22 mouse cellular contexts compared by ENCODE assay signal in the genomic region with DNA sequence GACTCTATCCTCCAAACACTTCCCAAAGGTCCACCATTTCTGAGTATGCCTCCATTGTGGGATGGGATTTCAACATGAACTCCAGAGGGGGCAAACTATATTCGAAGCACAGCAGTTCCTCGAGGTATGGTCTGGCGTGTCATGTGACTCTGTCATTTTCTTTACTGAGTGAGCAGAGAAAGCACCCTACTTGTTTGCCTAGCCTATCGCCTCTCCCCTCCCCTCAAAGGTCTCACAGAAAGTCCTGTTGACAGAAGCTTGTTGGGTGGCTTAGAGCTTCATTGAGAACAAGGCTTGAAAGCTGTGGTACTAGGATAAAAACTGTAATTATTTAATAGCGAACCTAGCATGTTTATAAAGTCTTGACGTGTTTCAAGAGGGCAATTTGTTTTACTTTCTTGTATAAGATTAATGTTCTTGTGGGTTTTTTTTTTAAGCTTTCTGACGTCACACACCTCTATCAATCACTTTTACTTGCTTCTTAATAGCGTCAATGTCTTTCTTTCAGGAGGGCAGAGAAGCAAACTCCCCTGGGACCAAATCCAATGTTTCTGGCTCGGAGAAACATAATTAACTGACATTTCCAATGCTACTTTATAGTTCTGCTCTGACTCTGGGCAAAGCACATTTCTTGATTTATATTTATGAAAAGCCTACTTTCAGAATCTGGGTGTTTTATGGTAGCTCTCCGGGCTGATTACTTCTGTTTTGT. TPM values are rescaled to one million over a fixed set of nuclear protein-coding genes. Genes with fewer than 3 reads are reported as not detected.
A peak's percentile ranks its signal among the peaks of the same experiment; 100 is the strongest.
DNase-seq lines count a peak whose midpoint lies in the region; ATAC-seq and TF ChIP-seq lines count a peak whose summit lies in the region.
"Had no signal": no experiment of that assay in that cellular context is flagged by ENCODE, and none has a peak within 500 bp of the region (broad histone marks: within the 10 kb centered on the region; RNA-seq: fewer than 3 reads in every experiment).

No protein-coding gene starts in this region.

- no peaks in the 10 kb centered on the region for H3K4me1 ChIP-seq in intestine, embryonic 15.5 days (replicated peaks)
- H3K4me1 ChIP-seq in intestine, embryonic 16.5 days (ENCODE audit: control insufficient read depth, insufficient read depth, low read length): no peaks in the 10 kb centered on the region
- peaks cover 4% of the 10 kb centered on the region for H3K4me1 ChIP-seq in lung, embryonic 14.5 days (ENCODE audit: insufficient read depth)
- 0 out of 2 replicates have a peak, but pooled peaks cover 3% of the 10 kb centered on the region for H3K4me1 ChIP-seq in stomach, embryonic 14.5 days (ENCODE audit: control insufficient read depth, insufficient read depth, low read length)
- H3K4me1 ChIP-seq in stomach, postnatal 0 days (replicated peaks; ENCODE audit: control insufficient read depth, insufficient read depth): no peaks in the 10 kb centered on the region
- H3K4me1 ChIP-seq: forebrain, embryonic 13.5 days; heart, embryonic 10.5 days had no signal

- no peak for TF ChIP-seq EP300 in stomach, postnatal 0 days (optimal IDR thresholded peaks at IDR 0.05)

- no peak overlapping the region for H3K9ac ChIP-seq in intestine, embryonic 15.5 days
- no peak overlapping the region for H3K9ac ChIP-seq in intestine, embryonic 16.5 days (ENCODE audit: low read depth, low read length)
- H3K9ac ChIP-seq in lung, embryonic 14.5 days: no peak overlapping the region
- H3K9ac ChIP-seq in stomach, embryonic 14.5 days (replicated peaks; ENCODE audit: low read depth, low read length): no peak overlapping the region
- H3K9ac ChIP-seq in stomach, postnatal 0 days (ENCODE audit: low read length): no peak overlapping the region
- H3K9ac ChIP-seq: embryonic facial prominence, embryonic 13.5 days; forebrain, embryonic 13.5 days; forebrain, postnatal 0 days; hindbrain, embryonic 12.5 days had no signal

- H3K27me3 ChIP-seq in intestine, embryonic 15.5 days (replicated peaks): no peaks in the 10 kb centered on the region
- no peaks in the 10 kb centered on the region for H3K27me3 ChIP-seq in intestine, embryonic 16.5 days (replicated peaks; ENCODE audit: control insufficient read depth, insufficient read depth, low read length)
- no peaks in the 10 kb centered on the region for H3K27me3 ChIP-seq in lung, embryonic 14.5 days (ENCODE audit: insufficient read depth, low read length)
- no peaks in the 10 kb centered on the region for H3K27me3 ChIP-seq in stomach, embryonic 14.5 days (ENCODE audit: control insufficient read depth, insufficient read depth, low read length)
- no peaks in the 10 kb centered on the region for H3K27me3 ChIP-seq in stomach, postnatal 0 days (ENCODE audit: control insufficient read depth, insufficient read depth, low read length)
- H3K27me3 ChIP-seq: embryonic facial prominence, embryonic 13.5 days; forebrain, embryonic 13.5 days; hindbrain, embryonic 12.5 days; Patski had no signal

- no peaks in the 10 kb centered on the region for H3K36me3 ChIP-seq in intestine, embryonic 15.5 days
- no peaks in the 10 kb centered on the region for H3K36me3 ChIP-seq in intestine, embryonic 16.5 days (ENCODE audit: control insufficient read depth, insufficient read depth, low read length)
- H3K36me3 ChIP-seq in lung, embryonic 14.5 days (ENCODE audit: insufficient read depth): no peaks in the 10 kb centered on the region
- no peaks in the 10 kb centered on the region for H3K36me3 ChIP-seq in stomach, embryonic 14.5 days (ENCODE audit: control insufficient read depth, insufficient read depth, low read length)
- H3K36me3 ChIP-seq in stomach, postnatal 0 days (ENCODE audit: control insufficient read depth, insufficient read depth, low read length): no peaks in the 10 kb centered on the region
- H3K36me3 ChIP-seq: embryonic facial prominence, embryonic 13.5 days; heart, embryonic 10.5 days; hindbrain, embryonic 12.5 days had no signal

- no peak overlapping the region for H3K4me3 ChIP-seq in intestine, embryonic 15.5 days (replicated peaks)
- H3K4me3 ChIP-seq in intestine, embryonic 16.5 days (ENCODE audit: low read length): no peak overlapping the region
- H3K4me3 ChIP-seq in lung, embryonic 14.5 days (ENCODE audit: low read depth, low read length): no peak overlapping the region
- no peak overlapping the region for H3K4me3 ChIP-seq in stomach, embryonic 14.5 days (ENCODE audit: low read depth, low read length)
- no peak overlapping the region for H3K4me3 ChIP-seq in stomach, postnatal 0 days (ENCODE audit: low read depth, low read length)
- H3K4me3 ChIP-seq: embryonic facial prominence, embryonic 13.5 days; forebrain, embryonic 13.5 days; heart, embryonic 10.5 days; hindbrain, embryonic 12.5 days had no signal

- peak; percentile 65 for DNase-seq in lung, embryonic 14.5 days
- DNase-seq in lung, postnatal 10 days: no peak
- no peak for DNase-seq in stomach, postnatal 0 days (ENCODE audit: low spot score)
- DNase-seq in right cerebral cortex, postnatal 36 days (ENCODE audit: low spot score in 2 of 2): no peak
- DNase-seq: adrenal gland, postnatal 14 days; cerebellum, adult 18-20 months; cerebellum, adult 9-11 months; cerebellum, postnatal 36 days; forebrain, postnatal 0 days; gastrocnemius, postnatal 25 days; heart, postnatal 10 days; heart, postnatal 4 days had no signal

- no peaks in the 10 kb centered on the region for H3K9me3 ChIP-seq in intestine, embryonic 15.5 days
- H3K9me3 ChIP-seq in intestine, embryonic 16.5 days (ENCODE audit: control insufficient read depth, low read length): no peaks in the 10 kb centered on the region
- H3K9me3 ChIP-seq in lung, embryonic 14.5 days (ENCODE audit: low read depth, low read length): no peaks in the 10 kb centered on the region
- no peaks in the 10 kb centered on the region; the same call in 1 of the 2 replicates for H3K9me3 ChIP-seq in stomach, embryonic 14.5 days (ENCODE audit: control insufficient read depth, low read depth, low read length)
- H3K9me3 ChIP-seq in stomach, postnatal 0 days (ENCODE audit: control insufficient read depth, low read length): no peaks in the 10 kb centered on the region
- H3K9me3 ChIP-seq: embryonic facial prominence, embryonic 13.5 days; forebrain, embryonic 13.5 days; heart, embryonic 10.5 days; hindbrain, embryonic 12.5 days had no signal

- peak; percentile 25; the same call in 1 of the 2 replicates for ATAC-seq in intestine, embryonic 15.5 days
- no peak for ATAC-seq in intestine, embryonic 16.5 days
- no peak for ATAC-seq in lung, embryonic 14.5 days (ENCODE audit: insufficient read depth)
- ATAC-seq in stomach, embryonic 14.5 days (ENCODE audit: insufficient number of reproducible peaks, insufficient read depth, low FRiP score, low read depth): 0 out of 2 replicates have a peak, but pooled peaks have one; percentile 56
- ATAC-seq in stomach, postnatal 0 days (ENCODE audit: low FRiP score, low TSS enrichment): no peak
- ATAC-seq: activated CD4-positive, CD25-positive, alpha-beta regulatory T cell, adult 4 months; forebrain, embryonic 13.5 days; forebrain, postnatal 0 days; Patski had no signal

- H3K27ac ChIP-seq in intestine, embryonic 15.5 days: no peak overlapping the region
- no peak overlapping the region for H3K27ac ChIP-seq in intestine, embryonic 16.5 days (ENCODE audit: low read length)
- no peak overlapping the region for H3K27ac ChIP-seq in lung, embryonic 14.5 days (ENCODE audit: low read depth)
- H3K27ac ChIP-seq in stomach, embryonic 14.5 days (ENCODE audit: low read length): no peak overlapping the region
- no peak overlapping the region for H3K27ac ChIP-seq in stomach, postnatal 0 days (replicated peaks)
- H3K27ac ChIP-seq: embryonic facial prominence, embryonic 13.5 days; forebrain, embryonic 13.5 days; heart, embryonic 10.5 days; hindbrain, embryonic 12.5 days had no signal

- no peak overlapping the region for H3K4me2 ChIP-seq in intestine, embryonic 15.5 days (replicated peaks)
- no peak overlapping the region for H3K4me2 ChIP-seq in intestine, embryonic 16.5 days (ENCODE audit: low read depth, low read length)
- no peak overlapping the region for H3K4me2 ChIP-seq in lung, embryonic 14.5 days
- no peak overlapping the region for H3K4me2 ChIP-seq in stomach, embryonic 14.5 days (replicated peaks; ENCODE audit: low read depth, low read length)
- H3K4me2 ChIP-seq in stomach, postnatal 0 days (replicated peaks; ENCODE audit: low read depth): no peak overlapping the region
- H3K4me2 ChIP-seq: embryonic facial prominence, embryonic 13.5 days; forebrain, embryonic 13.5 days; hindbrain, embryonic 12.5 days had no signal

- 31% methylated on average over 10 of the region's 10 CpGs for WGBS in intestine, embryonic 15.5 days
- 30% methylated on average over 10 of the region's 10 CpGs for WGBS in intestine, embryonic 16.5 days
- 29% methylated on average over 10 of the region's 10 CpGs for WGBS in lung, embryonic 14.5 days
- 26% methylated on average over 10 of the region's 10 CpGs for WGBS in stomach, embryonic 14.5 days
- WGBS in stomach, postnatal 0 days: 20% methylated on average over 10 of the region's 10 CpGs

- TF ChIP-seq CTCF in lung, embryonic 14.5 days (IDR thresholded peaks at IDR 0.05; ENCODE audit: low read depth): no peak
- TF ChIP-seq CTCF in stomach, postnatal 0 days (IDR thresholded peaks at IDR 0.05; ENCODE audit: low read depth): no peak

RNA-seq across cellular contexts. Expression of a gene that starts 32.5 kb away (rescaled TPM):
- polyA plus RNA-seq in intestine, embryonic 15.5 days (2015; fragmentation: Nextera tagmentation; extraction: Ambion mirVana): 11.3 and 11.7 TPM in 2 replicates
- polyA plus RNA-seq in intestine, embryonic 16.5 days (2015; fragmentation: Nextera tagmentation; extraction: Ambion mirVana): 7.5 and 8.5 TPM in 2 replicates
- polyA plus RNA-seq in lung, embryonic 14.5 days (2014; fragmentation: Nextera tagmentation; extraction: Ambion mirVana): 67.8 and 70.5 TPM in 2 replicates
- polyA plus RNA-seq in stomach, embryonic 14.5 days (2014; fragmentation: Nextera tagmentation; extraction: Ambion mirVana): 12.7 and 14.7 TPM in 2 replicates
- 6.1 and 6.3 TPM in 2 replicates for polyA plus RNA-seq in stomach, postnatal 0 days (2015; fragmentation: Nextera tagmentation; extraction: Ambion mirVana)
- polyA plus RNA-seq: C2C12 had no signal

Comparison
In these comparisons a context has a peak if more than half of its experiments do, and no peak if none do; other contexts are left out.
1. ATAC-seq: peak in intestine, embryonic 15.5 days (single experiment) and stomach, embryonic 14.5 days (single experiment); none in intestine, embryonic 16.5 days (single experiment), lung, embryonic 14.5 days (single experiment) and stomach, postnatal 0 days (single experiment).